Mouse (Mus musculus) kidney, adult 2 months (tissue): ENCODE results near the gene App.

ENCODE experiments used
- CTCF ChIP-seq: fragments of 200-500 bp; conservative IDR thresholded peaks from 2 replicates; pipeline ENCODE4 v1.5.1; 2011; ENCODE audit warnings: low read depth, mild to moderate bottlenecking, control low read depth, low read length, moderate library complexity, mixed read lengths; ENCODE audit not compliant: insufficient read depth, insufficient read length
- POLR2A ChIP-seq: fragments of 200-500 bp; IDR thresholded peaks from one replicate; pipeline ENCODE4 v1.6.1; 2011; ENCODE audit warnings: low read depth, low read length, control low read depth

DNA sequence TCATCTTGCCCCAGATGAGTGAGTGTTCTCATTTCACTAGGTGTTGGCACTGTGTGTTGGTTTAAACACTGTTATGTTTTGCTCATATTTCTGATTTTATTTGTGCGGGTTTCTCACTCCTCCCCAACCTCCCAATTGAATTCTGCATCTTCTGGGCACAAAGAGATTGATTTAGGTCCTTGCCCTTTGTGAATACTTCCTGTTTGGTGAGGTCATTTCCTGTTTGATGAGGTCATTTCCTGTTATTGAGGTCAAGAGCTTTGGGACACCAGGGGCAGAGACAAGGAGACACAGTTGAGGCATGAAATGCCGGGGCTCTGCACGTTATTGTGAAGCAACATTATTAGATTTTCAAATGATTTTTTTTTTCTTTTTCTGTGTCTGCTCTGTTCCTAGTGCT lies 254.5 kb downstream of the App start:
- TF ChIP-seq CTCF (no peak), POLR2A (no peak)
